Comparison of ENCODE assay signal across 8 mouse cellular contexts in the genomic region with DNA sequence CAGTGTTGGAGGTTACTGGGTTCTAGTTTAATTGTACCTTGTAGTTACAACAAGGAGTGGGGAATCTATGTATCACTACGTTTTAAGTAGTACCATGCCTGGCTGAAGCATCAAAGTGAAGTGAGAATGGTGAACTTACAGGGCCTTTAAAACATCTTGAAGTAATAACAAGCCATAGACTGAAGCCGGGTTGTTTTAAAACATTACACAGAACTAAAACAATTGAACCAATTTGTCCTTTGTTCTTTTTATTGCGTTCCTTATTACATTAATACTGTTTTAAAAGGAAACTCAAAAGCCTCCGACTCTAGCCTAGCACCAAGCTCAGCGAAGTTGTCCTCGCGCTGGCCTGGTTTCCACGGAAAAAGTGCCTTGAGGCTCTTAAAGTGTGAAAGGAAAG. TPM values are rescaled to one million over a fixed set of nuclear protein-coding genes. Genes with fewer than 3 reads are reported as not detected.
DNase-seq lines count a peak whose midpoint lies in the region; ATAC-seq and TF ChIP-seq lines count a peak whose summit lies in the region.

No protein-coding gene starts in this region.

- H3K36me3 ChIP-seq in heart, embryonic 15.5 days, result no peaks in the 10 kb centered on the region
- H3K36me3 ChIP-seq in MEL (ENCODE audit: control insufficient read depth in 1 of 2, insufficient read depth in 2 of 2, low read length in 2 of 2) (peaks cover 0 to 28% of the 10 kb centered on the region in 2 experiments; a peak in 2 of 4 replicates), macrophage (ENCODE audit: inconsistent target) (no peaks in the 10 kb centered on the region)
- H3K36me3 ChIP-seq in hindbrain, embryonic 10.5 days, result peaks cover 15% of the 10 kb centered on the region; the same call in 1 of the 2 replicates

- H3K27ac ChIP-seq in heart, embryonic 15.5 days, result peak overlapping the region; percentile 97
- H3K27ac ChIP-seq in MEL (ENCODE audit: control insufficient read depth, low read depth, low read length), result peak overlapping the region; percentile 35
- H3K27ac ChIP-seq in hindbrain, embryonic 10.5 days, result peak overlapping the region; percentile 100
- peak overlapping the region; percentile 78 for H3K27ac ChIP-seq in macrophage

- H3K79me2 ChIP-seq in MEL (ENCODE audit: control insufficient read depth, insufficient read depth, low read length, poor library complexity) (peaks cover 32% of the 10 kb centered on the region), macrophage (ENCODE audit: inconsistent target) (peaks cover 34% of the 10 kb centered on the region)

- peak overlapping the region; percentile 75 for H3K4me2 ChIP-seq in heart, embryonic 15.5 days

- TF ChIP-seq RAD21 in MEL (IDR thresholded peaks at IDR 0.05; ENCODE audit: low read depth, low read length), result no peak

- WGBS in heart, embryonic 15.5 days, result 18% methylated on average over 8 of the region's 8 CpGs
- 5% methylated on average over 8 of the region's 8 CpGs for WGBS in hindbrain, embryonic 10.5 days
- WGBS in macrophage (ENCODE audit: missing documents), result 38% methylated on average over 6 of the region's 8 CpGs

- TF ChIP-seq POLR2A in MEL (IDR thresholded peaks at IDR 0.05; ENCODE audit: control insufficient read depth in 1 of 2, insufficient read depth in 1 of 2, low read depth in 1 of 2, low read length in 2 of 2, poor library complexity in 1 of 2), result no peak

- no peaks in the 10 kb centered on the region for H3K27me3 ChIP-seq in heart, embryonic 15.5 days
- H3K27me3 ChIP-seq in MEL (ENCODE audit: control insufficient read depth in 1 of 2, insufficient read depth in 2 of 2, low read length in 2 of 2), result no peaks in the 10 kb centered on the region
- no peaks in the 10 kb centered on the region; the same call in 1 of the 2 replicates for H3K27me3 ChIP-seq in hindbrain, embryonic 10.5 days (ENCODE audit: insufficient read depth, poor library complexity, severe bottlenecking)

- ATAC-seq in heart, embryonic 15.5 days (replicated peaks; ENCODE audit: insufficient number of reproducible peaks, insufficient read depth, low FRiP score, low read depth), result no peak
- no peak for ATAC-seq in frontal cortex, adult (ENCODE audit: low TSS enrichment)

- no peaks in the 10 kb centered on the region for H3K9me3 ChIP-seq in heart, embryonic 15.5 days (replicated peaks)
- no peaks in the 10 kb centered on the region for H3K9me3 ChIP-seq in MEL (replicated peaks; ENCODE audit: insufficient read depth, low read length)
- 0 out of 2 replicates have a peak, but pooled peaks cover 8% of the 10 kb centered on the region for H3K9me3 ChIP-seq in hindbrain, embryonic 10.5 days

- TF ChIP-seq CTCF in MEL (IDR thresholded peaks at IDR 0.05 in 2 of 3, conservative IDR thresholded peaks at IDR 0.05 in 1 of 3; ENCODE audit: control insufficient read depth in 1 of 3, insufficient read depth in 1 of 3, low read depth in 2 of 3, low read length in 3 of 3, poor library complexity in 1 of 3, severe bottlenecking in 1 of 3), result no peak

- peak overlapping the region; percentile 89 for H3K9ac ChIP-seq in heart, embryonic 15.5 days
- H3K9ac ChIP-seq in MEL (ENCODE audit: control insufficient read depth, low read depth, low read length, poor library complexity, severe bottlenecking), result peak overlapping the region; percentile 67

- H3K4me3 ChIP-seq in heart, embryonic 15.5 days, result peak overlapping the region; percentile 96
- peak overlapping the region in 1 of 2 experiments; percentile 55; a peak in 2 of 4 replicates for H3K4me3 ChIP-seq in MEL (ENCODE audit: control insufficient read depth in 1 of 2, insufficient read depth in 1 of 2, low read depth in 2 of 2, low read length in 2 of 2)
- peak overlapping the region; percentile 95 for H3K4me3 ChIP-seq in hindbrain, embryonic 10.5 days
- H3K4me3 ChIP-seq in macrophage (ENCODE audit: inconsistent target), result peak overlapping the region; percentile 45

- DNase-seq in heart, postnatal 14 days, result no peak
- no peak for DNase-seq in MEL (ENCODE audit: low read depth, low spot score)
- no peak for DNase-seq in hindbrain, embryonic 10.5 days (ENCODE audit: low spot score)
- no peak for DNase-seq in adrenal gland, postnatal 25 days
- DNase-seq in urinary bladder, postnatal 25 days (ENCODE audit: low spot score), result no peak

- intact Hi-C loops in heart, postnatal 14 days (cut with DNase I), result loop anchor here (5.0 kb wide), 1 partner anchor 120 kb away; no protein-coding TSS in a partner anchor

- peaks cover 24% of the 10 kb centered on the region for H3K4me1 ChIP-seq in heart, embryonic 15.5 days (replicated peaks)
- H3K4me1 ChIP-seq in MEL (ENCODE audit: control insufficient read depth in 1 of 2, insufficient read depth in 2 of 2, low read length in 2 of 2), result peaks cover 10 to 22% of the 10 kb centered on the region in 2 experiments; a peak in 3 of 4 replicates
- H3K4me1 ChIP-seq in hindbrain, embryonic 10.5 days (replicated peaks), result peaks cover 45% of the 10 kb centered on the region

- no peak for TF ChIP-seq EP300 in MEL (IDR thresholded peaks at IDR 0.05; ENCODE audit: low read depth in 1 of 2, low read length in 2 of 2)

TF ChIP-seq in MEL, 35 proteins besides CTCF, POLR2A, EP300 and RAD21:
- TF ChIP-seq NRF1 (IDR thresholded peaks at IDR 0.05; ENCODE audit: insufficient read depth, low read depth, low read length, poor library complexity, severe bottlenecking), result no peak
TF ChIP-seq in MEL: peak in this region for 0.

RNA-seq across cellular contexts. Expression of a gene that starts 1.0 kb away (rescaled TPM):
- polyA plus RNA-seq in heart, embryonic 15.5 days (2015; fragmentation: Nextera tagmentation; extraction: Ambion mirVana), result 44.3 and 53.3 TPM in 2 replicates
- total RNA-seq in heart, postnatal 14 days (2021), result 10 to 100 TPM; 61.8 to 77.4 TPM
- 7.1 and 8.4 TPM in 2 replicates for total RNA-seq in MEL (2012; rRNA removed)
- polyA plus RNA-seq in MEL (2012; ENCODE audit: insufficient read depth in 1 of 2, insufficient read length in 2 of 2, low read depth in 1 of 2, low replicate concordance in 2 of 2, missing spikeins in 1 of 2), result 10 to 100 TPM; 39.7 to 72.2 TPM
- polyA plus RNA-seq in hindbrain, embryonic 10.5 days (2016; fragmentation: Nextera tagmentation; extraction: Ambion mirVana), result 57.1 and 58.7 TPM in 2 replicates
- total RNA-seq in macrophage (2018; cell fraction: chromatin; rRNA removed), result 100 to 1,000 TPM in 19 of 26 experiments, 10 to 100 TPM in 7; 48.3 to 365 (median 123) TPM
- total RNA-seq in macrophage (2018; cell fraction: cytosol; rRNA removed), result 100 to 1,000 TPM in 1 of 26 experiments, 10 to 100 TPM in 25; 45.5 to 118 (median 57.3) TPM
- 100 to 1,000 TPM in 21 of 26 experiments, 10 to 100 TPM in 5; 67.6 to 296 (median 126) TPM for total RNA-seq in macrophage (2018; cell fraction: nucleus; rRNA removed)
- polyA plus RNA-seq in macrophage (2018), result 28.7 to 50.9 TPM (median 35.8 TPM) in 3 replicates
- total RNA-seq in adrenal gland, postnatal 25 days (2021), result 61.6 and 74.6 TPM in 2 replicates

Comparison
In these comparisons a context has a peak if more than half of its experiments do, and no peak if none do; other contexts are left out.
1. H3K27ac ChIP-seq: peak in every context shown above with its lines; median percentile 100 in hindbrain, embryonic 10.5 days; 97 in heart, embryonic 15.5 days; 78 in macrophage; 35 in MEL.